Mouse (Mus musculus) neural tube, embryonic 14.5 days (tissue): ENCODE measurements around the gene Ccdc87. TPM values are rescaled to one million over a fixed set of nuclear protein-coding genes. Genes with fewer than 3 reads are reported as not detected.
A peak's percentile ranks its signal among the peaks of the same experiment; 100 is the strongest.
"Not testable (repeated sequence)": the region's sequence is repeated elsewhere in the genome, so short reads cannot be mapped to it uniquely, and the experiment has no call there.

Source experiments
- ATAC-seq: fragments of 200-750 bp; cut with Nextera tagmentation; 2 replicates; pipeline ENCODE4 v1.8.0; 2017; ENCODE audit warnings: low read depth, mild to moderate bottlenecking, moderate TSS enrichment, moderate library complexity
- H3K27ac ChIP-seq: fragments of 300-500 bp; sonication (generic); 2 replicates; pipeline ENCODE4 v1.5.1; 2014; ENCODE audit warnings: low read depth, mild to moderate bottlenecking, control low read depth, low read length, moderate library complexity, mixed read lengths
- H3K27me3 ChIP-seq: fragments of 300-500 bp; sonication (generic); 2 replicates; pipeline ENCODE4 v1.6.1; 2014; ENCODE audit warnings: low read length; ENCODE audit not compliant: control insufficient read depth, insufficient read depth
- H3K36me3 ChIP-seq: fragments of 300-500 bp; sonication (generic); 2 replicates; pipeline ENCODE4 v1.6.1; 2014; ENCODE audit warnings: low read length, mixed read lengths; ENCODE audit not compliant: control insufficient read depth, insufficient read depth
- H3K4me1 ChIP-seq: fragments of 300-500 bp; sonication (generic); 2 replicates; pipeline ENCODE4 v1.6.1; 2014; ENCODE audit warnings: low read length; ENCODE audit not compliant: control insufficient read depth, insufficient read depth
- H3K4me2 ChIP-seq: fragments of 300-500 bp; sonication (generic); 2 replicates; pipeline ENCODE4 v1.6.1; 2014; ENCODE audit warnings: mild to moderate bottlenecking, low read depth, low read length, control low read depth
- H3K4me3 ChIP-seq: fragments of 300-500 bp; sonication (generic); 2 replicates; pipeline ENCODE4 v1.5.1; 2014; ENCODE audit warnings: low read depth, low read length, control low read depth, mixed read lengths
- H3K9ac ChIP-seq: fragments of 300-500 bp; sonication (generic); replicated peaks from 2 replicates; pipeline ENCODE4 v1.6.1; 2014; ENCODE audit warnings: low read depth, mild to moderate bottlenecking, control low read depth, low read length, mixed read lengths
- H3K9me3 ChIP-seq: fragments of 300-500 bp; sonication (generic); 2 replicates; pipeline ENCODE4 v1.6.1; 2016; ENCODE audit warnings: low read length; ENCODE audit not compliant: control insufficient read depth
- WGBS: fragments of 180-500 bp; shearing (Covaris S2); extraction: QIAGEN DNeasy Blood & Tissue Kit; methylation state at CpG from one replicate; pipeline ENCODE4 v1.1.7; 2014; 5-methylcytosine and 5-hydroxymethylcytosine counted together
- polyA plus RNA-seq: library from polyadenylated mRNA; unstranded; fragments of >200 nt; fragmentation: Nextera tagmentation; extraction: Ambion mirVana; gene quantifications from 2 replicates; pipeline ENCODE4 v1.2.1, GENCODE M21; 2014

The Ccdc87 gene
- polyA plus RNA-seq, 1 experiment from 2014 or later = 0.58 TPM

DNA sequence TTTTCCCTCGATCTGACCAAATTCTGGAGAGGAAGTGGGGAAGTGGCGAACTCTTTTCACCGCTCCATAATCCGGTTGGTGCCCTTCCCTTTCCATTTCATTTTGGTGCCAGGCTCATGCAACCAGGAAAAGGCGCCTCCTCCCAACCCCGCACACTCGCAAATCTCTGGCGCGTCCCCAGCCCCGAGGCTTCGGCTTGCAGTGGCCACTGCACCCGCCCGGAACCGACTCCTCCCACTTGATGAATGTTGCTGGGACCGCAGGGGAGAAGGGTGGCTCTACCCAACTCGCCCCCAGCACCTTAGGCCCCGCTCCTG lies 28.5 kb upstream of the Ccdc87 start:
- peak overlapping the region; percentile 95 for H3K27ac ChIP-seq
- peak overlapping the region; percentile 68 for H3K4me3 ChIP-seq
- H3K4me2 ChIP-seq = peak overlapping the region; percentile 95
- 2% methylated on average over 16 of the region's 17 CpGs for WGBS
- no peaks in the 10 kb centered on the region for H3K27me3 ChIP-seq
- peak overlapping the region; percentile 69 for H3K9ac ChIP-seq
- no peaks in the 10 kb centered on the region for H3K9me3 ChIP-seq
- ATAC-seq = no peak
- no peaks in the 10 kb centered on the region for H3K36me3 ChIP-seq
- H3K4me1 ChIP-seq = peaks cover 12% of the 10 kb centered on the region

DNA sequence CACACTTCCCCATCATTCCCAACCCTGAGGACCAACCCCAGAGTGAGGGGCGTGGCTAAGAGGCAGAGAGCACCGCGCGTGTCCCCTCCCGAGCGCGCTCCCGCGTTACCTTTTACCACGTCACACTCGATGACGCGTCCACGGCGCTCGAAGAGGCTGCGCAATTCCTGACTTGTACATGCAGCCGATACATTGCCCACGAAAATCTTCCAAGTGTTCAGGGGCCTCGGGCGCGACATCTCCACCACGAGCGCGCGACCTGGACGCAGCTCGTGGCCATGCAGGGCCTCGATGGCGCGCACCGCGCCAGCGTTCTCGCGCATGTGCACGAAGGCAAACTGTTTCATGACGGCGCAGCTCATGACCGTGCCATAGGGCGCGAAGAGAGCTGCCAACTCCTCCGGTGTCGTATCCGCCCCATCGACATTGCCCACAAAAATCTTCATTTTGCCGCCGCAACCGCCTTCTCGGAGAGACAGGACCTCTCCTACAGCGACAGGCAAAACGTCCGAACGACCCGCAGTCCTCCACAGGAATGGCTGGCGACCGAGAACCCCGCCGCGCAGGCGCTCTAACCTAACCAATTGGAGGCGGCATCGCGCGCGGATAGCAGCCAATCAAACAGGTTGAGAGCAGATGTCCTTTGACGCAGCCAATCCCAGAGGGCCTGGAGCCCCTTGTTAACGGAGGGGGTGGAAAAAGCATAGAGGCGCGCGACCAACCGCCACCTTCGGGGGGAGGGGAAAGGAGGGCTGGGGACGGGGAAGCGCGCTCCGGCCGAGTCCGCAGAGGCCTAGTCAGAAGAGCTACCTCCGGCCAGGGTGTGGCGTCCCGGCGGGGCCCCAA lies 27.9 kb upstream of the Ccdc87 start, which contains the start of the genes Gm21992 and Rbm14:
TSS of gene Gm21992 (minus strand) at position 550 of the 846 bp plus-strand sequence.
TSS of gene Rbm14 (minus strand) at position 572 of the 846 bp plus-strand sequence.
- Histone ChIP-seq H3K9me3 (no peaks in the 10 kb centered on the region), H3K27me3 (no peaks in the 10 kb centered on the region), H3K4me3 (peak within 1 kb of the TSS; percentile 68), H3K36me3 (no peaks in the 10 kb centered on the region), H3K4me1 (peaks cover 12% of the 10 kb centered on the region), H3K27ac (peak within 1 kb of the TSS; percentile 95), H3K4me2 (peak within 1 kb of the TSS; percentile 95), H3K9ac (peak within 1 kb of the TSS; percentile 69)
- peak; percentile 96 for ATAC-seq
- under 1% methylated on average over 83 of the region's 83 CpGs for WGBS

DNA sequence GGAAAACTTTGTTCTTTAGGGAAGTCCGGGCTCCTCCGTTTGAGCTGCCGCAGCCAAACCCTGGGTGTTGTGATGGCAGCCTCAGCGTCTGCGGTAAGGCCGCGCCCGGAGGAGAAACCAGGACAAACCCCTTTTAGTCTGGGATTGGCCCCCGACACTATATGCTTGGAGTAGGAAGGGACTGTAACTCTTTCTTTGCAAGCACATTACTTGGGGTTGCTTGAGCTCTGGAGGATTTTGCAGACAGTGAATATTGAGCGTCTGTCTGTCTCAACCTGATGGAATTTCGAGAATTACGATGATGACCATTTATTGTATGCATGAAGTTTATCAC lies 27.3 kb upstream of the Ccdc87 start:
- H3K9me3 ChIP-seq = no peaks in the 10 kb centered on the region
- H3K4me3 ChIP-seq = peak overlapping the region; percentile 68
- no peaks in the 10 kb centered on the region for H3K27me3 ChIP-seq
- peak overlapping the region; percentile 69 for H3K9ac ChIP-seq
- ATAC-seq = peak; percentile 32
- H3K36me3 ChIP-seq = no peaks in the 10 kb centered on the region
- peak overlapping the region; percentile 95 for H3K27ac ChIP-seq
- WGBS = 4% methylated on average over 12 of the region's 12 CpGs
- H3K4me2 ChIP-seq = peak overlapping the region; percentile 95
- peaks cover 12% of the 10 kb centered on the region for H3K4me1 ChIP-seq

DNA sequence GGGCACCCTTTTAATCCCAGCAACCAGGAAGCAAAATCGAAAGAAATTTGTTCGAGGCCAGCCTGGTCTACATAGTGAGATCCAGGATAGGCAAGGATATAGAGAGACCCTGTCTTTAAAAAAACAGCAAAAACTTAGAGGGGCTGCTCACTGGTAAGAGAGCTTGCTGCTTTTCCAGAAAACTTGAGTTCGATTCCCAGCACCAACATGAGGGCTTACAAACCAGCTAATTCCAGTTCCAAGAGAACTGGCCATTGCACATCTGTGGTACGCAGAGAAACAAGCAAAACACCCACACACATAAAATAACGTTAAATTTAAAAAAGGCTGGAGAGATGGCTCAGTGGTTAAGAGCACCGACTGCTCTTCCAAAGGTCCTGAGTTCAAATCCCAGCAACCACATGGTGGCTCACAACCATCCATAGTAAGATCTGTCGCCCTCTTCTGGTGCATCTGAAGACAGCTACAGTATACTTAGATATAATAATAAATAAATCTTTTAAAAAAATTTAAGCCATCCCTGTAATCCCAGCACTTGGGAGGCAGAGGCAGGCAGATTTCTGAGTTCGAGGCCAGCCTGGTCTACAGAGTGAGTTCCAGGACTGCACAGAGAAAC lies 26.7 kb upstream of the Ccdc87 start:
- peaks cover 12% of the 10 kb centered on the region for H3K4me1 ChIP-seq
- H3K27me3 ChIP-seq, ATAC-seq, H3K27ac ChIP-seq, H3K36me3 ChIP-seq, H3K9me3 ChIP-seq: not testable (repeated sequence)
- WGBS = 81% methylated on average over 8 of the region's 8 CpGs
- peak overlapping the region; percentile 95 for H3K4me2 ChIP-seq
- H3K9ac ChIP-seq = peak overlapping the region; percentile 69
- peak overlapping the region; percentile 68 for H3K4me3 ChIP-seq

DNA sequence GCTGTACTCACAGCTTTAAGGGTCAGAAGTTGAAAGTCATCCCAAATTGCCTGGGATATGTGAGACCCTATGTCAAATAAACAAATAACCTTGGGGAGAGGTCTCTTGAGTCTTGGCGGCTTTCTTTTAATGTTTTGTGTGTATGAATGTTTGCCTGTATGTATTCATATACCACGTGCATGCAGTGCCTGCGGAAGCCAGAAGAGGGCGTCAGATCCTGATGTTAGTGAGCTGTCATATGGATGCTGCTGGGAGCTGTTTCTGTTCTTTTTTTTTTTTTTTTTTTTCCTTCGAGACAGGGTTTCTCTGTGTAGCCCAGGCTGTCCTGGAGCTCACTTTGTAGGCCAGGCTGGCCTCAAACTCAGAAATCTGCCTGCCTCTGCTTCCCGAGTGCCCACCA lies 26.2 kb upstream of the Ccdc87 start:
- Histone ChIP-seq H3K27me3 (no peaks in the 10 kb centered on the region), H3K27ac (no peak overlapping the region), H3K9me3 (no peaks in the 10 kb centered on the region), H3K4me3 (no peak overlapping the region), H3K9ac (no peak overlapping the region), H3K4me1 (peaks cover 12% of the 10 kb centered on the region), H3K4me2 (no peak overlapping the region), H3K36me3 (no peaks in the 10 kb centered on the region)
- ATAC-seq = no peak
- 83% methylated on average over 6 of the region's 6 CpGs for WGBS

DNA sequence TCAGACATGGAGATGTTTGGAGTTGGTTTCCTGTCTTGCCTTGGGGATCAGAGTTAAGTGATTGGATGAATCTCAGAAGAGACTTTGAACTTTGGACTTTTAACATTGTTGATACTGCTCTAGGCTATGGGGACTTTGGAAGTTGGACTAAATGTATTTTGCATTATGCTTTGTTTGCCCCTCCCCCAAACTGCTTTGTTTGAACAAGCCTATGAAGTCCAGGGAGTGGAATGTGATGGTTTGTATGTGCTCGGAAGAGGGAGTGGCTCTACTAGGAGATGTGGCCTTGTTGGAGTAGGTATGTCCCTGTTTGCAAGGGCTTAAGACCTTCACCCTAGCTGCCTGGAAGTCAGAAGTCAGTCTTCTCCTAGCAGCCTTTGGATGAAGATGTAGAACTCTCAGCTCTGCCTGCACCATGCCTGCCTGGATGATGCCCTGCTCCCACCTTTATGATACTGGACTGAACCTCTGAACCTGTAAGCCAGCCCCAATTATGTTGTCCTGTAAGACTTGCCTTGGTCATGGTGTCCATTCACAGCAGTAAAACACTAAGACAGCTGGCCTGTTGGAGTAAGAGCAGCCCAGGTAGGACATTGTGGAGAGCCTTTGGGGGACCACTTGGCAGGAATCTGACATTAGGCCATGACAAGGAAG lies 21.9 kb upstream of the Ccdc87 start:
- H3K36me3 ChIP-seq = no peaks in the 10 kb centered on the region
- no peak overlapping the region for H3K4me3 ChIP-seq
- no peak overlapping the region for H3K27ac ChIP-seq
- H3K27me3 ChIP-seq = no peaks in the 10 kb centered on the region
- no peaks in the 10 kb centered on the region for H3K9me3 ChIP-seq
- H3K4me1 ChIP-seq = no peaks in the 10 kb centered on the region
- H3K4me2 ChIP-seq = no peak overlapping the region
- no peak for ATAC-seq
- H3K9ac ChIP-seq = no peak overlapping the region
- 65% methylated on average over 1 of the region's 1 CpGs for WGBS

DNA sequence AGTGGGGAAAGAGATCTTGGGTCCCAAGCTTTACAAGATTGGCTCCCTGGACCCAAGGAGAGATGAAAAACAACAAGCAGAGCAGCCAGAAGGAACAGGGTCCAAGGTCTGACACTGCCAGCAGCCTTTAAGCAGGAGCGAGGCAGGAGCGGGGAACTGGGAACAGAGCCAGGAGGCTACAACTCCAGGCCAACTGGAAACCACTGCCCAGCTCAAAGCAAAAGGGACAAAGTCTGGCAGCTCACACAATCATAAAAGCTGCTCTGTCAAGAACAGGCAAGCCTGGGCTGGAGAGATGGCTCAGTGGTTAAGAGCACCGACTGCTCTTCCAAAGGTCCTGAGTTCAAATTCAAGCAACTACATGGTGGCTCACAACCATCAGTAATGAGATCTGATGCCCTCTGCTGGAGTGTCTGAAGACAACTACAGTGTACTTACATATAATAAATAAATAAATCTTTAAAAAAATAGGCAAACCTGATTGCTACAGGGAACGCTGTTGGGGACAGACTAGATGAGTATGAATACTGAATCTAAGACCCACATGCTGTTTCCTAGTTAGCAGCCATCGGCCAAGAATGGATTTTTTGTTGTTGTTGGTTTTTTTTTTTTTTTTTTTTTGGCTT lies 18.4 kb upstream of the Ccdc87 start:
- Histone ChIP-seq H3K4me3 (no peak overlapping the region), H3K27ac (no peak overlapping the region), H3K36me3 (no peaks in the 10 kb centered on the region), H3K4me1 (no peaks in the 10 kb centered on the region), H3K9me3 (no peaks in the 10 kb centered on the region), H3K27me3 (no peaks in the 10 kb centered on the region), H3K4me2 (no peak overlapping the region), H3K9ac (no peak overlapping the region)
- no peak for ATAC-seq
- WGBS = 72% methylated on average over 5 of the region's 5 CpGs

DNA sequence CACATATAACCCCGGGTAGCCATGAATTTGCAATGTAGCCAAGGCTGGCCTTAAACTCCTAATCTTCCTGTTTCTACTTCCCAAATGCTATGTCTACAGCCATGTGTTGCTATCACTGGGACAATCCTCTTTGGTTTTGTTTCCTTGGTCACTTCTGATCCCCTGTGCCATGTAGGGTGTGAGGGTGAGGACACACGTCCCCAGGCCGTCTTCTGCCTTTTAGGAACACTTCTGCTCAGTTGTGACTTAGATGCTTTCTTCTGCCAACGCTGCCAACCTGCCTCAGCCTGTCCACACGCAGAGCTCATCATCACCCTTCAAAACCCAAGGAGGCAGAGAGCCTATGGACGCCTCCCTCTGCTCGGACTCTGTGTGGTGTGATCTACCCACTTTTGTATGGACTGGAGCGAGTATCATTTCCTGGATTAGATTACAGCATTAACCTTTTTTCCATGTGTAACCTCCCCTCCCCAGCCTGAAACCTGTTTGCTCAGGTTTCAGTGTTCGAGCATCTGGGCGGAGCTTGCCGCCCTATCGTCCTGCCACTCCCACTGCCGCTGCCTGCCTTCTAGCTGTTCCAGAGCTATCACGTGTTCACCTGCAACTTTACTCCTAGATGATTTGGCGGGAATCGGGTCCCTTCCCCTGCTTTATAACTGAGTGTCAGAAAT lies 10.6 kb upstream of the Ccdc87 start:
- Histone ChIP-seq H3K27ac (no peak overlapping the region), H3K4me1 (no peaks in the 10 kb centered on the region), H3K4me3 (no peak overlapping the region), H3K9ac (no peak overlapping the region), H3K4me2 (no peak overlapping the region), H3K36me3 (no peaks in the 10 kb centered on the region), H3K9me3 (no peaks in the 10 kb centered on the region), H3K27me3 (no peaks in the 10 kb centered on the region)
- no peak for ATAC-seq
- WGBS = 65% methylated on average over 16 of the region's 16 CpGs
